Mouse (Mus musculus) kidney, adult 2 months (tissue): ENCODE results near the gene Zfp809.

Experiments used
- CTCF ChIP-seq: fragments of 200-500 bp; conservative IDR thresholded peaks from 2 replicates; pipeline ENCODE4 v1.5.1; 2011; ENCODE audit warnings: low read depth, mild to moderate bottlenecking, control low read depth, low read length, moderate library complexity, mixed read lengths; ENCODE audit not compliant: insufficient read depth, insufficient read length
- POLR2A ChIP-seq: fragments of 200-500 bp; IDR thresholded peaks from one replicate; pipeline ENCODE4 v1.6.1; 2011; ENCODE audit warnings: low read depth, low read length, control low read depth

DNA sequence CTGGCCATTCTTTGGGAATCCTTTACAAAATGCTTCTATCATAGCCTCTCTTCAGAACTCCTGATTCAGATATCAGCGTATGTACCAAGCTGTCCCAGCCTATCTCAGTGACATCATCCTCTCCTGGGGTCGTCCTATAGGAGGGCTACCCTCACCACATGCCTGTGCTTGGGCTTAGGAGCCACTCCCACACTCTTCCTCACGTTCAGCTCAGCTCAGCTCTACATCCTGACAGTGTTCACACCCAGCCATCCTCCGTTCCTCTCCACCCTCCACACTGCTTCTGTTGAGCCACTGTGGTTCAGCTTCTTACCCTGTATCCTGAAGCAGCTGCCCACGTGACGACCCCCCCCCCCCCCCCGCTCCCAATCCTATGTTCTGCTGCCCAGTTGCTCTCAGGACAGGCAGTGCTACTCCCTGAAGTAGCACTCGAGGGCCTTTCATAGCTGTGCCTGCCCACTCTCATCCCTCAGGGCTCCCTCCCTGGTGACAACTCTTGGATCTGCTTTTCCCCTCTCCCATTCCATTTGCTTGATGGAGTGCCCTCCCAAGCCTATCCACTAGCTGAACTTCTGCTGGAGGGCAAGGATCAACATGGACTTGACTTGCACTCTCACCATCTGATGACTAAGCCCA is 7.5 kb upstream of the Zfp809 start:
- TF ChIP-seq CTCF (no peak), POLR2A (no peak)
